Mouse (Mus musculus) inflammation-experienced regulatory T-cells, adult 6 months (primary cell): ENCODE measurements around the gene Hecw2. TPM values are rescaled to one million over a fixed set of nuclear protein-coding genes. Genes with fewer than 3 reads are reported as not detected.

Source experiments
- ATAC-seq: one replicate; pipeline ENCODE4 v1.8.0; 2017
- polyA plus RNA-seq, 3 experiments: library from polyadenylated mRNA; unstranded; fragments of 100-300 nt; shearing (Covaris generic); gene quantifications; one replicate each; pipeline ENCODE4 v1.2.1; 2017

The Hecw2 gene
- under 1 TPM in 1 of 3 experiments, not detected in 2; 0.17 TPM for polyA plus RNA-seq

- ATAC-seq, result no peak
Observed at GRCm38 (mm10) chr1:54194954-54195305, at the start of gene Hecw2. Gene Hecw2, minus strand, starts transcription at chr1:54195168.

GRCm38 (mm10) chr1:54242722-54243121, 47.8 kb upstream of the Hecw2 start:
- ATAC-seq, result no peak

DNA sequence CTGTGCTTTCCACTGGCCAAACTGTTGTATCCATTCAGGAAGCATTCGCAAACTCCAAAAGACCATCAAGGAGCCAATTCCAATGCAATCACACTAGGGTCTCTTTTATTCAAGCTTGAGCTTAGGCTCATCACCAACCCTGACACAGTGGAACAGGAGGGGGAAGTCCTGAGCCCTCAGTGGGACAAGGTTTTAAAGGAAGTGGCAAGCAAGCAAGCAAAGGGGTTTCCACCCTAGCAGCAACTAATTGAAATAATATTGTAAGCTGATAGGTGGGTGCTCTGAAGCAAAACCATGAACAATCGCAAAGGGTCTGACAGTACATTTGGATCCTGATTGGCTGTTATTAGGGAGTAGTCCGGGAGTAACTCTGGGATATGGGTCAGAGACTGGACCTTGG, 25.3 kb upstream of the Hecw2 start:
- ATAC-seq, result no peak

DNA sequence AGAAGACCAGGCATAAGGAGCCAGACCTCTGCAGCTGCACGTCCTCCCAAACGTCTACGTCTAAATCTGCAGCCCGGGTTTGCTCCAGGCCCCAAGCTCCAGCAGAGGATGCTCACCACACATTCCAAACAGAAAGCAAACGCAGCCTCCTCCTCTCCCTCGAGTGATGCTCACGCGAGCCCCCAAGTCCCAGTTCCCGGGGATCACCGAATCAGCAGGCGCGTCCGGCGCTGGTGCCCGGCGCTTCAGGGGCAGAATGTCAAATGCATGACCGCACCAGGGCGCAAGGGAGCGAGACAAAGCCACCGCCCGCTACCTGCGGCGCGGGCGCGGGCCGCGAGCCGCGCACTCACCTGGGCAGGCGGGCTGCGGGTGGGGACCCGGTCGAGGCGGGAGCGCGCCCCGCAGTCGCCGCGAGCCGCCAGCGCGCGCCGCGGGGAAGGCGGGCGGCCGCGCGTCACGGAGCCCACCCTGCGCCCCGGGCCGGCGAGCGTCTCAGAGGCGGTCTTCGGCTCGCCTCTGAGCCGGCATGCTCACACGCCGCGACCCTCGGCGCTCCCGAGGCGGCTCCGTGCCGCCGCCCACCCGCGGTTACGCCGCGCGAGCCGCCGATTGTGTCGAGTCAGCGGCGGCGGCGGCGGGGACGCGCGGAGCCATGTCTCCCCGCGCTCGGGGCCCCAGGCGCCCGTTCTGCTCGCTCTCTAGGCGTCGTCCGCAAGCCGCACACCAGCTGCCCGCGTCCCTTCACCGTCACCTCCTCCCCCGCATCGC, 600 bp downstream of the Hecw2 start:
- ATAC-seq, result no peak

- ATAC-seq, result no peak
Observed at GRCm38 (mm10) chr1:54193191-54193770, 1.7 kb downstream of the Hecw2 start.

DNA sequence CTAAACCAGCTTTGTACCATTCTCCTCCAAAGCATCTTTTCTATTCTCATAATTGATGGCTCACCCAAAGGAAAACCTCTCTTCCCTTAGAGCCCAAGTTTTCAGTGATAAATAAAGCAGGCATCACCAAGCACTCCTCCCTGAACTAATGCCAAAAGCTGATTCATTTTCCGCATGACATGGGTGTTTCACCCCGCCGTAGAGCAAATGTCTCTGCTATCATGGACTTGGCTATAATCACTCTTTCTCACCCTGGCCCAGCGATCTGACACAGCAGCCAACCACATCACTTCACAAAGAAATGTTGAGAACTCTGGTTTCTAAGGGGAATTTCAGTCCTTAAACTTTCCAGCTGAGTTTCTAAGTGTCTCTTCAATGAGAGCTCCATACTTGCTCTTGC, 7.4 kb downstream of the Hecw2 start:
- no peak for ATAC-seq

DNA sequence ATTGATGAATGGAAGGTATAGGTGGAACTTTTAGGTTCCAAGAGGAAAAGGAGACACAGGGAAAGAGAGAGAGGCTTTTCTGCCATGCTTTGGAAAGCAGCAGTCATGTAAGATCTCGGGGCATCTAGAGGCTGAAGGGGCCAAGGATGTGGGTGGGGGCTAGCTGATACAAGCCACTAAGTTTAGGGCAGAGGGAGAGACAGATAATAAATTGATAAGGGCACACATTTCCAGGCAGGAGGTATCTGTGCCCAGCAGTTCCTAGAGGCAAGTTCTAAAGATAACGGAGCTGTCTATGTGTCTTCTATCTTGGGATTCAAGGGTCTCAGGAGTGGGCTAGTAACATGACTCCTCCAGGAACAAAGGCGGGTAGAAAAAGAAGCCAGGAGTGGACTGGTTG, 8.6 kb downstream of the Hecw2 start:
- ATAC-seq, result no peak

DNA sequence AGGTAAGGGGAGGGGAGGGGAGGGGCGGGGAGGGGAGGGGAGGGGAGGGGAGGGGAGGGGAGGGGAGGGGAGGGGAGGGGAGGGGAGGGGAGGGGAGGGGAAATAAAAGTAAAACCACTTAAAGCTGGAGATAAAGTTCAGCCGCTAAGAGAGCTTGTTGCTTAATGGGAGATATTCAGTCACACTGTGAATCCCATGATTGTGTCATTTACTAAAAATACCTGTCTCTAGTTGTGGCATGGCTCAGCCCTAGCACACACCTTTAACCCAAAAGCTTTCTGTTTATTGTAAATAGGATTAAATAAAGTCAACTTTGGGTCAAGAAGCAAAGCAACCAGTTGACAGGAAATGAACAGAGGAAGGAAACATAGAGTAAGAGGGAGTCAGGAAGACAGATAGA, 14.3 kb downstream of the Hecw2 start:
- ATAC-seq, result no peak

- ATAC-seq, result no peak
Observed at GRCm38 (mm10) chr1:54179179-54179578, 15.8 kb downstream of the Hecw2 start.

GRCm38 (mm10) chr1:54176592-54176991, 18.4 kb downstream of the Hecw2 start:
- ATAC-seq, result no peak

GRCm38 (mm10) chr1:54168014-54168413, 27.0 kb downstream of the Hecw2 start:
- ATAC-seq, result no peak

DNA sequence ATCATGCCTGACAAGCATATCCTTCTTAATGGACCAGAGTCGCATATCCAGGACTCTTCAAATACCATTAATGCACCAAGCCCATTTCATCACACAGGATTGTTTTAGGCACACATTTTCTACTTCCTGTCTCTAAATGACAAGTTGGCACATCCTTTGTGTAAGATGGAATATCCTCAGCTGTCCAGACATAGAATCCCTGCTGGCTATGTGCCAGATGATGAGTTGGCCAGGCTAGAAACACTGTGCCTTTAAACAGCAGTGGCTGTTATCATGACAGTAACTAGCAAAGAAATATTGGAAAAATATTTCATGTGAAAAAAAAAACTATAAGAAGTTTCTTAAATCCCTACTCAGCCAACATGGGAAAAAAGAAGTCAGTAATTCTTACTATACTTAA, 35.4 kb downstream of the Hecw2 start:
- no peak for ATAC-seq

DNA sequence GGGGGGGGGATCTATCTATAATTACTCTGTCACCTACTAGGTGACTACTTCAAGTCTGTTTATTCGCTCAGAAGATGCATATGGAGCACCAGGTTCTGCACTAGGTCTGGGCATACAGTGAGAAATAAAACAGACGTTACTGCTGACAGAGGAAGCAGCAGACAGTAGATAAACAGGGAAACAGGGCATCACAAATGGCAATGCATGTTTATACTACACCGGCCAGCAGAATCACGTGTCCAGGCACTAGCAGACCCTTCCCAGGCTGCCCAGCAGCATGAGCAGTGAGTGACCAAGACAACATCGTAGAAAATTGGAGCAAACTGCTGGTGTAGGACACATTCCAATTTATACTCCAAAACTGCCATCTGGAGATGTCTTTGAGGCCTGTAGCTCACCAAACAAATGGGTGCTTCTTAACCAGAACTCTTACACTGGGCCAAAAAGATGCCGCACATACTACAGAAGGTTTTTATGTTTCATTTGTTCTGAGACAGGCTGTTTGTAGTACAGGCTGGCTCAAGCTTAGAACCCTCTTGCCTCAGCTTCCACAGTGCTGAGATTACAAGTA, 41.7 kb downstream of the Hecw2 start:
- ATAC-seq, result no peak

- ATAC-seq, result no peak
Observed at GRCm38 (mm10) chr1:54145106-54145505, 49.9 kb downstream of the Hecw2 start.

- ATAC-seq, result no peak
Observed at GRCm38 (mm10) chr1:54133802-54134436, 61.0 kb downstream of the Hecw2 start.

- ATAC-seq, result no peak
Observed at GRCm38 (mm10) chr1:54128714-54129431, 66.1 kb downstream of the Hecw2 start.

GRCm38 (mm10) chr1:54126991-54127742, 67.8 kb downstream of the Hecw2 start:
- no peak for ATAC-seq

DNA sequence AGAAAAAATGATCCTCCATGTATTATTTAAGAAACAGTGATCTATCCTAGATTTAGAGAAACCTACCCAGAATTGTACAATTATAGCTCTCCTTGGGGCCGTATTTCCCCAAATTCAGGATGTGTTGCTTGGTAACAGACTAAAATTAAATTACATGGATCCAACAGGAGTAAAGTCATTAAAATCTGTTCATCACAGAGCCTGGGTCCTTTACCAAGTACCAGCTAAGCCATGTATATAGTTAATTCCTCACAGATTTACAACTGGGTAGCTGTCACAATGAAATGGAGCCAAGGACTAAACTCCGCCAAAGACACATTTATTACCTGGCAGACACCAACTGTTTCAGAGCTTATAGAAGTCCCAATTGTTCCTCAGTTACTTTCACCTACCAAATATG, 72.4 kb downstream of the Hecw2 start:
- no peak for ATAC-seq

GRCm38 (mm10) chr1:54121071-54121730, 73.8 kb downstream of the Hecw2 start:
- no peak for ATAC-seq

DNA sequence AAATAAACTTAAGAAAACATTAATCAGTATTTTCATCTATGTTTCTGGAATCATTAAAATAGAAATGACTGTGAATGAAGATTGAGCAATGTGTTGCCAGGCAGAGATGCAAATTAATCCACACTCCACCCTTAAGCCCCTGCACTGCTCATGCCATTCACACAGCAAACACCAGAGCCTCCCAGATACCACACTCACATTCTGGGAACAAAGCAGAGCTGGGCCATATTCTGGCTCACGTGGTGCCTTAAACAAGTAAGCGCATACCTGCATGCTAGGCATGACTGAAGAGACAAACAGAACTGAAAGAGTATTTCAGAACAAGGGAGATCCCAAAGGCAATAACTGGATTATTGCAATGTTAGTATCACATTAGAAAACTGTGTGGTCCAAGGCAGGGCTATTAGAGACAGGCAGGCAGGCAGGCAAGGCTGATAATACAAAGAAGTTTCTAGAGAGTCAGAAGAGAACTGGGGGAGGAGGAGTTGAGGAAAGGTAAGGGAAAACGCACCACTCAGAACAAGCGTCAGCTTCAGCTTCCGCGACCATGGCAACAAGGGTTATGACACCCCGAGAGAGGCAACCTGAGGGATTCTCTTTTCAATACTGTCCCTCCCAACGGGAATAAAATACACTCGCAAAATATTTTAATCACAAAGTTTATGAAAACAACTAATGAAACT, 75.2 kb downstream of the Hecw2 start:
- ATAC-seq, result no peak

DNA sequence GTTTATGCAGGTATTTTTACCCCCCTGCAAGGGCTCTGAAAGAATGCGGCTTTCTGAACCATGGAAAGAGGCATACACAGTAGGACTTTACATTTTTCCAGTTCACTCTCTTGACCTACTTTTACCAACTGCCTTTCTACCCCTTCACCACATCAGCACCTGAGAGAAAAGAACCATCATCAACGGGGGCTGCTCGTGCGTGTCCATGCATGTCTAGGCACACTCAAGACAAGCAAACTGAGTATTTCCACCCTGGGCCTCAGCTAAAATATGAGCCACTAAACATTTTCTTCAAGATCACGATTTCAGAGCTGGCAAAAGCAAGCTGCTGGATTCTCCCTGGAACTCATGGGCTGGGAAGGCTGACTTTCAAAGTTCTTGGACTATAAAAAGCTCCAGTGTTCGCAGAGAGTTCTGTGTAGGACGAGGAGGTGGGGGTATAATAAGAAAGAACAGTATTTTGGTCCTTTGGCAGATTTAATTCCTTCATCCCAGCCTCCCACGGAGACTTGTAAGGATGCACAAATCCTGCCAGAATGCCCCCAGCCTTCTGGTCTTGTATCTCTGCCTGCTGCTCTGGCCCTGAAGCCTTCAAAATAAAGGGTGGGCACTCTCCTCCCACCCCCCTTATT, 76.5 kb downstream of the Hecw2 start:
- ATAC-seq, result no peak
